Mouse (Mus musculus) testis, adult 2 months (tissue): ENCODE results near the gene G430095P16Rik. TPM values are rescaled to one million over a fixed set of nuclear protein-coding genes. Genes with fewer than 3 reads are reported as not detected.

ENCODE experiments used
- H3K27ac ChIP-seq: fragments of 200-500 bp; 2 replicates; pipeline ENCODE4 v1.5.1; 2012; ENCODE audit warnings: low read depth, low read length; ENCODE audit not compliant: control insufficient read depth, insufficient read depth
- H3K27me3 ChIP-seq: fragments of 200-500 bp; 2 replicates; pipeline ENCODE4 v1.6.1; 2012; ENCODE audit warnings: mild to moderate bottlenecking, low read length, moderate library complexity; ENCODE audit not compliant: control insufficient read depth, insufficient read depth
- H3K36me3 ChIP-seq: fragments of 200-500 bp; 2 replicates; pipeline ENCODE4 v1.6.1; 2012; ENCODE audit warnings: mild to moderate bottlenecking, low read length; ENCODE audit not compliant: control insufficient read depth, insufficient read depth
- H3K4me1 ChIP-seq: fragments of 200-500 bp; 2 replicates; pipeline ENCODE4 v1.6.1; 2012; ENCODE audit warnings: low read length; ENCODE audit not compliant: control insufficient read depth, insufficient read depth
- H3K4me3 ChIP-seq: fragments of 200-500 bp; 2 replicates; pipeline ENCODE4 v1.5.1; 2012; ENCODE audit warnings: low read depth, mild to moderate bottlenecking, low read length, moderate library complexity, mixed read lengths; ENCODE audit not compliant: control insufficient read depth
- CTCF ChIP-seq: fragments of 200-500 bp; IDR thresholded peaks from 2 replicates; pipeline ENCODE4 v1.5.1; 2012; ENCODE audit warnings: low read depth, mild to moderate bottlenecking, inconsistent platforms, low read length, moderate library complexity; ENCODE audit not compliant: control insufficient read depth, insufficient read depth, insufficient replicate concordance
- POLR2A ChIP-seq: fragments of 200-500 bp; IDR thresholded peaks from 2 replicates; pipeline ENCODE4 v1.6.1; 2012; ENCODE audit warnings: low read depth, mild to moderate bottlenecking, inconsistent platforms, low read length, moderate library complexity; ENCODE audit not compliant: control insufficient read depth
- polyA plus RNA-seq: library from polyadenylated mRNA; depleted of rRNA; stranded (reverse); fragments of >200 nt; gene quantifications from 2 replicates; pipeline ENCODE4 v1.2.3, GENCODE M21; 2012

G430095P16Rik gene
- polyA plus RNA-seq, 1 experiment: 0.32 TPM

- Histone ChIP-seq H3K36me3 (no peaks in the 10 kb centered on the region), H3K4me1 (no peaks in the 10 kb centered on the region), H3K27me3 (no peaks in the 10 kb centered on the region), H3K27ac (no peak overlapping the region), H3K4me3 (no peak overlapping the region)
- TF ChIP-seq CTCF (no peak), POLR2A (no peak)
Observed at GRCm38 (mm10) chr8:84766422-84766821, 43.6 kb downstream of the G430095P16Rik start.

GRCm38 (mm10) chr8:84767221-84767620, 44.4 kb downstream of the G430095P16Rik start:
- H3K27ac ChIP-seq: no peak overlapping the region
- TF ChIP-seq CTCF: no peak
- no peak for TF ChIP-seq POLR2A
- H3K36me3 ChIP-seq: no peaks in the 10 kb centered on the region
- peaks cover 5% of the 10 kb centered on the region for H3K4me1 ChIP-seq
- no peaks in the 10 kb centered on the region for H3K27me3 ChIP-seq
- H3K4me3 ChIP-seq: no peak overlapping the region

GRCm38 (mm10) chr8:84768343-84769095, 45.7 kb downstream of the G430095P16Rik start:
- Histone ChIP-seq H3K4me1 (peaks cover 10% of the 10 kb centered on the region), H3K27me3 (no peaks in the 10 kb centered on the region), H3K27ac (no peak overlapping the region), H3K36me3 (no peaks in the 10 kb centered on the region), H3K4me3 (no peak overlapping the region)
- TF ChIP-seq CTCF (no peak), POLR2A (no peak)

GRCm38 (mm10) chr8:84769324-84769723, 46.5 kb downstream of the G430095P16Rik start:
- H3K4me1 ChIP-seq: peaks cover 13% of the 10 kb centered on the region
- no peak overlapping the region for H3K4me3 ChIP-seq
- H3K27me3 ChIP-seq: no peaks in the 10 kb centered on the region

GRCm38 (mm10) chr8:84770100-84770953, 47.5 kb downstream of the G430095P16Rik start:
- Histone ChIP-seq H3K27ac (no peak overlapping the region), H3K27me3 (no peaks in the 10 kb centered on the region), H3K4me3 (no peak overlapping the region), H3K36me3 (no peaks in the 10 kb centered on the region), H3K4me1 (peaks cover 18% of the 10 kb centered on the region)
- TF ChIP-seq CTCF (no peak), POLR2A (no peak)

More at GRCm38 (mm10) chr8:84769324-84769723, 46.5 kb downstream of the G430095P16Rik start:
- Histone ChIP-seq H3K27ac (no peak overlapping the region), H3K36me3 (no peaks in the 10 kb centered on the region)
- TF ChIP-seq POLR2A (no peak), CTCF (no peak)

- H3K27ac ChIP-seq: no peak overlapping the region
- H3K27me3 ChIP-seq: no peaks in the 10 kb centered on the region
- no peak overlapping the region for H3K4me3 ChIP-seq
Observed at GRCm38 (mm10) chr8:84771000-84771687, 48.3 kb downstream of the G430095P16Rik start.

More at GRCm38 (mm10) chr8:84771000-84771687, 48.3 kb downstream of the G430095P16Rik start:
- TF ChIP-seq POLR2A (no peak), CTCF (no peak)
- peaks cover 20% of the 10 kb centered on the region for H3K4me1 ChIP-seq
- H3K36me3 ChIP-seq: no peaks in the 10 kb centered on the region
